Mouse (Mus musculus): ENCODE data around the gene Nprl3.

GRCm38 (mm10) chr11:32196727-32197126 is 70.8 kb downstream of the Nprl3 start:
- TF ChIP-seq CTCF (IDR thresholded peaks at IDR 0.05; ENCODE audit: borderline replicate concordance, control insufficient read depth, extremely low read depth, insufficient read depth, low read length, poor library complexity) (no peak), POLR2A (IDR thresholded peaks at IDR 0.05; ENCODE audit: control insufficient read depth, extremely low read depth, insufficient read depth, low read length, poor library complexity) (no peak)

Data from thymus, adult 2 months (tissue).